Mouse (Mus musculus) embryonic facial prominence, embryonic 10.5 days (tissue): ENCODE data around the gene Pak4. TPM values are rescaled to one million over a fixed set of nuclear protein-coding genes. Genes with fewer than 3 reads are reported as not detected.
"Not testable (repeated sequence)": the region's sequence is repeated elsewhere in the genome, so short reads cannot be mapped to it uniquely, and the experiment has no call there.

Experiments used
- DNase-seq: peaks from one replicate; pipeline ENCODE4 v3.0.0-alpha.2; 2017; ENCODE audit warnings: low spot score
- H3K27ac ChIP-seq: fragments of 300-500 bp; sonication (generic); replicated peaks from 2 replicates; pipeline ENCODE4 v1.5.1; 2016; ENCODE audit warnings: mild to moderate bottlenecking
- H3K27me3 ChIP-seq: fragments of 300-500 bp; sonication (generic); replicated peaks from 2 replicates; pipeline ENCODE4 v1.6.1; 2016; ENCODE audit warnings: low read depth, mild to moderate bottlenecking; ENCODE audit not compliant: poor library complexity, severe bottlenecking
- H3K36me3 ChIP-seq: fragments of 300-500 bp; sonication (generic); replicated peaks from 2 replicates; pipeline ENCODE4 v1.6.1; 2016; ENCODE audit warnings: mild to moderate bottlenecking, moderate library complexity
- H3K4me1 ChIP-seq: fragments of 300-500 bp; sonication (generic); 2 replicates; pipeline ENCODE4 v1.6.1; 2016
- H3K4me3 ChIP-seq: fragments of 300-500 bp; sonication (generic); 2 replicates; pipeline ENCODE4 v1.5.1; 2016; ENCODE audit warnings: mild to moderate bottlenecking, moderate library complexity
- H3K9me3 ChIP-seq: fragments of 300-500 bp; sonication (generic); 2 replicates; pipeline ENCODE4 v1.6.1; 2016; ENCODE audit warnings: mild to moderate bottlenecking
- WGBS: fragments of 180-500 bp; shearing (Covaris S2); methylation state at CpG from one replicate; pipeline ENCODE4 v1.1.7; 2016; 5-methylcytosine and 5-hydroxymethylcytosine counted together
- polyA plus RNA-seq: library from polyadenylated mRNA; unstranded; fragments of >200 nt; fragmentation: Nextera tagmentation; extraction: Ambion mirVana; gene quantifications from 2 replicates; pipeline ENCODE4 v1.2.1, GENCODE M21; 2016

Pak4 gene
- 70.1 and 75.8 TPM in 2 replicates for polyA plus RNA-seq

DNA sequence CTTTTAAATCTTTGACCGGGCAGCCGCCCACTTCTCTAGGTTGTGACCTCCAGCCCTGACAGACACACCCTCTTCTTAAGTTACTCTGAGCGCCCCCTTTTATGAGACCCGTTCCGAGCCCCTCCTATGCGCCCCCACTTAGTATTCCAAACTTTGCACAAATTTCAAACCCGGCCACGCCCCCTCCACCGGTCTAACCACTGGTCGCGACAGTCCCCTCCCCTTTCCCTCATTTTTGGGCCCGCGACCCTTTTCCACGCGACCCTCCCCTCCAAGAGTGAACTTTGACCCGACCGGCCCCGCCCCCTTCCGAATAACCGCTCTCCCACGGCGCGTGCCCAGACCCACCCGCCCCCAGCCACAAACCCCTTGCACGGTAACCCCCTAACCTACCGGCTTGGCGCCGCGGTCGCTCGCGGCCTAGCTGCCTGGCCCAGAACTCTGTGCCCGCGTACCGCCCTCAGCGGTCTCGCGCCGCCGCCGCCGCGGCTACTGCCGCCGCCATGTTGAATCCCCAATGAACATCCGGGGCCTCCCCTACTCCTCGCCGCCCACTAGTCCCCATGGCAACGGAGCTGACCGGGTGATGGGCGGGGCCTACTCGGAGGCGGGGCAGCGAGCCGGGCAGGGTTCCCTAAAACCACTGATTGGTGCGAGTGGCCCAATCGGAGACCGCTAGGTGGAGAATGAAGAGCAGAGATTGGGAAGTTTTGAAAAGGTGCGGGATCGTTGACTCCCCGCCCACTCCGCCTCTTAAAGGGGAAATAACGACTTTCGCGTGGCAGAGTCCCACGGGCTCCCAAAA is at the start of gene Pak4, which contains the start of gene Samd4b:
Gene Pak4, minus strand, starts transcription at position 544 of the 805 bp plus-strand sequence.
Gene Samd4b, minus strand, starts transcription at position 503 of the 805 bp plus-strand sequence.
- no peaks in the 10 kb centered on the region for H3K27me3 ChIP-seq
- peak within 1 kb of the TSS; percentile 83 for H3K4me3 ChIP-seq
- no peaks in the 10 kb centered on the region for H3K9me3 ChIP-seq
- peak within 1 kb of the TSS; percentile 96 for H3K27ac ChIP-seq
- under 1% methylated on average over 66 of the region's 66 CpGs for WGBS
- peak; percentile 99 for DNase-seq
- H3K4me1 ChIP-seq = peaks cover 56% of the 10 kb centered on the region
- peaks cover 15% of the 10 kb centered on the region for H3K36me3 ChIP-seq

DNA sequence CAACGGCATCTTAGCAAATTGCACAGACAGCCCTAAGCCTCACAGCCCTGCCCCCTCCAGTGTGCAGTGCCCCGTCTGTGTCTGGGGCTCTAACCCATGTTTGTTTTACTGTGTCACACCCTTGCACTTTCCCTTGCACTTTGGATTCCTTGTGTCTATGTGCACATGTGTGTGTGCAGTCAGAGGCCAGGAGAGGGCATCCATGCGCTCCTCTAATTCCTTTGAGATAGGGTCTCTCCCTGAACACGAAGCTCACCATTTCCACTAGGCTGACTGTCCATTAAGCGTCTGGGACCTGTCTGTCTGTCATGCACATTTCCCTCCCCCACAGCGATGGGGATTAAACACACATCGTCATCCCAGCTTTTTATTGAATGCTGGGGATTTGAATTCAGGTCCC is 49.0 kb upstream of the Pak4 start:
- 58% methylated on average over 7 of the region's 7 CpGs for WGBS
- no peak for DNase-seq
- H3K4me1 ChIP-seq = no peaks in the 10 kb centered on the region
- H3K4me3 ChIP-seq = no peak overlapping the region
- H3K9me3 ChIP-seq = no peaks in the 10 kb centered on the region
- H3K27me3 ChIP-seq = no peaks in the 10 kb centered on the region
- no peak overlapping the region for H3K27ac ChIP-seq
- H3K36me3 ChIP-seq = no peaks in the 10 kb centered on the region

DNA sequence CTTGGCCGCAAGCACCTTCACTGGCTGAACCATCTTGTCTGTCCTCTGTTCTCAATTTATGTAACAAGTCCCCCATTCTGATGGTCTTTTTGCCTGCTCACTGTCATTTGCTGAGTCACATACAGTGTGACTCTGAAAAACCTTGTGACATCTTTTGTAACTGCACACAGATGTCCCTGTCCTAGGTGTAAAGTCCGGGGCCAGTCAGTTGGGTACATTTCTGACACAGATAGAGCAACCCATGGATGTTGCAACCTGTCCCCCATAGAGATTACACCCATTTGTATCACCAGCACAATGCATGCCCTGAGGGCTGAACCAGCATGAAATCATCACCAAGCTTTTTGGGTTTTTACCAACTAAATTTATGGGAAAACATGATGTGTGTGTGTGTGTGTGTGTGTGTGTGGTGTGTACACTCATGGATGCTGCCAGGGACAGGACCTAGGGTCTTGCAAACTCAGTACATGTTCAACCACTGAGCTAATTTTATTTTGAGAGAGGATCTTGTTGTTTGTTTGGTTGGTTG is 48.0 kb upstream of the Pak4 start:
- 87% methylated on average over 2 of the region's 2 CpGs for WGBS
- Histone ChIP-seq H3K9me3 (no peaks in the 10 kb centered on the region), H3K27ac (no peak overlapping the region), H3K27me3 (no peaks in the 10 kb centered on the region), H3K4me3 (no peak overlapping the region), H3K4me1 (0 out of 2 replicates have a peak, but pooled peaks cover 5% of the 10 kb centered on the region), H3K36me3 (no peaks in the 10 kb centered on the region)
- no peak for DNase-seq

DNA sequence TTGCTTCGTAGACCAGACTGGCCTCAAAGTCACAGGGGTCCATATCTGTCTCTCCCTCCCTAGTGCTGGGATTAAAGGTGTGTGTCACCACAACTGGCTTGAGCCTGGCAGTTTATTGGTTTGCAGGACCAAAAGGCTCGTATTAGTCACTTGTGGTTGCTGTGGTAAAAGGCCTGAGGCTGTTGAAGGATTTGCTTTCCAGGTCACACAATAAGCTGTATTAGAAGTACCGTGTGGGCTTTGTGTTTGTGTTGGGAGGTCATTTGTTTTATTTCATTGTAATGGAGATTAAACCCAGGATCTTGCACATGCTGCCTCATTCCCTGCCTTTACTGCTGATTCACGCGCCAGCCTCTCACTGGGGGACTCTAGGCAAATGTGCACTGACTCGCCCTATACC is 47.4 kb upstream of the Pak4 start:
- Histone ChIP-seq H3K9me3 (no peaks in the 10 kb centered on the region), H3K4me3 (no peak overlapping the region), H3K36me3 (no peaks in the 10 kb centered on the region), H3K27me3 (no peaks in the 10 kb centered on the region), H3K4me1 (0 out of 2 replicates have a peak, but pooled peaks cover 5% of the 10 kb centered on the region), H3K27ac (no peak overlapping the region)
- no peak for DNase-seq
- WGBS = 70% methylated on average over 6 of the region's 6 CpGs

DNA sequence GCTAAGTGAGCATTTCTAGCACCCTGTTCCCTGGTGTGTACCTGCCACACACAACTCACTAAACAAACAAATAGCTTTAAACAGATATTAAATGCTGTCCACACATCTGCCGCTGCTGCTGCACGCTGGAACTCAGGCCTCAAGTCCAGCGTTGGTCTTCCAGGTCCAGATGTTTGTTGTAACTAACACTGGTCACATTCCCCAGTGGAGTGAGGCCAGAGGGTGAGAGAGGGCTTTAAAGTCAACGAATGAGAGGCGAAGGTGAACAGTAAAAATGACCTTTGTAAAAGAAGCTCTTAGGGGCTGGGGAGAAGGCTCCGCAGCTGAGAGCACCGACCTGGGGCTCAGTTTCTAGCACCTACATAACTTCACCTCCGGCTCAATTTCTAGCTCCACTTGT is 43.6 kb upstream of the Pak4 start:
- H3K27me3 ChIP-seq = no peaks in the 10 kb centered on the region
- peaks cover 17% of the 10 kb centered on the region for H3K4me1 ChIP-seq
- no peak overlapping the region for H3K4me3 ChIP-seq
- no peak for DNase-seq
- no peaks in the 10 kb centered on the region for H3K36me3 ChIP-seq
- WGBS = 63% methylated on average over 8 of the region's 8 CpGs
- no peaks in the 10 kb centered on the region for H3K9me3 ChIP-seq
- no peak overlapping the region for H3K27ac ChIP-seq

DNA sequence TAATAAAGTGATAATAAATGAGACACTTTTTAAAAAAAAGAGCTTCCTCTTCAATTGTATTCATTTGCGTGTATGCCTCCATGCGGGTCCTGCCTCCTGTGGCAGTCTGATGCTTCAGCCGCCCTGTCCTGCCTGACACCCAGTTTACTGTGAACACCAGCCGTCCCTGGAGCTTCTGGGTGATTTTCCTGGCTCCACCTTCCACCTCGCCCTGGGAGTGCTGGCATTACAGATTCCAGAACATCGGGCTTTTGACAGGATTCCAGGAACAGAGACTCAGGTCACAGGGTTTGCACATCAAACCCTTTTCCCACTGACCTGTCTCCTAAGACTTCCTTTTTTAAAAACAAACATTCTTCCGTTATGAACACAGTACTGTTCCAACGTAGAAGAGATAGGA is 39.5 kb upstream of the Pak4 start:
- 24% methylated on average over 8 of the region's 8 CpGs for WGBS
- no peak for DNase-seq
- Histone ChIP-seq H3K36me3 (no peaks in the 10 kb centered on the region), H3K4me1 (peaks cover 17% of the 10 kb centered on the region), H3K9me3 (no peaks in the 10 kb centered on the region), H3K4me3 (no peak overlapping the region), H3K27me3 (peaks cover 7% of the 10 kb centered on the region), H3K27ac (no peak overlapping the region)

DNA sequence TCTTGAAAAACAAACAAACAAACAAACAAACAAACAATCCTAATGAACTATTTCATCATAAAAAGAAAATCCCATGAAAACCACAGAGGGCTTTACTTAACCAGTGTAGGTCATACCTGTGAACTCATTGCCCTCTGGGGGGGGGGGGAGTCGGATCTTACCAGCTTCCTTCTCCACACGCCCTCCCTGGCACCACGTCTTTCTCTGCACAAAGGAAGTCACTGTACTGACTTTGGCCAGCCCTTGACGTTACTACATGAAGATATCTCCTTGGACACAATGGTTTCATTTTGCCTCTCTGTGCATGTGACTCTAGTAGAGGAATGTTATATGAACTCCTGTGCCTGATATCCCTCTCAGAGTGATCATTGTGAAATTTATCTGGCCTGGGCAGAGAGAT is 36.1 kb upstream of the Pak4 start:
- no peak for DNase-seq
- Histone ChIP-seq H3K9me3 (no peaks in the 10 kb centered on the region), H3K4me1 (peaks cover 27% of the 10 kb centered on the region), H3K27ac (no peak overlapping the region), H3K36me3 (no peaks in the 10 kb centered on the region), H3K4me3 (no peak overlapping the region), H3K27me3 (peaks cover 40% of the 10 kb centered on the region)
- WGBS = 56% methylated on average over 4 of the region's 4 CpGs

DNA sequence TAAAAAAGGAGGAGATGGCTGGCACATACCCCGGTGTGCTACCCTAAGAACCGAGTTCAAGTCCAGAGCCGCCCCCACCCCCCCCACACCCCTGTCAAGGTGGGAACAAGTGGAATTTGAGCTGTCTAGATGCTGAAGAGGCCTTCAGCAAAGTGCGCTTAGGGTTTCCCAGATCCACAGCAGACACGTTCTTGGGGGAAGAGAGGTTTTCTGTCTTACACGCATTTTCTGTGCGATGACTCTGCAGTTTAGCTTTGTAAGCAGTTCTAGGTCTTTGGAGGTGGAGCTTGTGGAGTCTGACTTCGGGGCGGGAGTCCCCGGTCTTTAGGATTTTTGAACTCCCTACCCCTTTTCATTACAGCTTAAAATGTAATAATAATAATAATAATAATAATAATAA is 33.1 kb upstream of the Pak4 start, which contains the start of gene Acp7:
Gene Acp7, minus strand, starts transcription at position 260 of the 400 bp plus-strand sequence.
- no peak for DNase-seq
- Histone ChIP-seq H3K36me3 (no peaks in the 10 kb centered on the region), H3K9me3 (no peaks in the 10 kb centered on the region), H3K27me3 (peaks cover 54% of the 10 kb centered on the region), H3K27ac (no peak within 1 kb of the TSS), H3K4me3 (peak within 1 kb of the TSS; percentile 48), H3K4me1 (peaks cover 15% of the 10 kb centered on the region)
- WGBS = 24% methylated on average over 10 of the region's 10 CpGs

DNA sequence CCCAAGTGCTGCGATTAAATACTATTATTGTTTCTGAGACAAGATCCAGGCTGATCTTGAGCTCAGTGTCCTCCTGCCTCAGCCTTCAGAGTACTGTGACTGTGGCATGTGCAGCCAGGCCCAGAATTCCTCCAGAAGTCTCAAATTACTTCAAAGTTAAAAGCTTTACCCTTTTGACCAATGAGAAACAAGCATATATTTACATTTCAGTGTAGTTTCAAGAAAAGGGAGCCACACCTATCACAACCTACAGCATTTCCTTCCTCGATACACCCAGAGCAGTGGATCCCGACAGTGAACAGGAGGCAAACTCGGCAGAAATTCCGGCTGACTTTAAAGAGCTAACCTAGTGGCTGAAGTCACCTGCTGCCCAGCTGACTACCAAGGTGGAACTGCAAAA is 26.8 kb upstream of the Pak4 start:
- Histone ChIP-seq H3K4me1 (peaks cover 2% of the 10 kb centered on the region), H3K27ac (no peak overlapping the region), H3K9me3 (0 out of 2 replicates have a peak, but pooled peaks cover 3% of the 10 kb centered on the region), H3K27me3 (peaks cover 24% of the 10 kb centered on the region), H3K36me3 (no peaks in the 10 kb centered on the region), H3K4me3 (no peak overlapping the region)
- no peak for DNase-seq
- WGBS = 80% methylated on average over 5 of the region's 5 CpGs

DNA sequence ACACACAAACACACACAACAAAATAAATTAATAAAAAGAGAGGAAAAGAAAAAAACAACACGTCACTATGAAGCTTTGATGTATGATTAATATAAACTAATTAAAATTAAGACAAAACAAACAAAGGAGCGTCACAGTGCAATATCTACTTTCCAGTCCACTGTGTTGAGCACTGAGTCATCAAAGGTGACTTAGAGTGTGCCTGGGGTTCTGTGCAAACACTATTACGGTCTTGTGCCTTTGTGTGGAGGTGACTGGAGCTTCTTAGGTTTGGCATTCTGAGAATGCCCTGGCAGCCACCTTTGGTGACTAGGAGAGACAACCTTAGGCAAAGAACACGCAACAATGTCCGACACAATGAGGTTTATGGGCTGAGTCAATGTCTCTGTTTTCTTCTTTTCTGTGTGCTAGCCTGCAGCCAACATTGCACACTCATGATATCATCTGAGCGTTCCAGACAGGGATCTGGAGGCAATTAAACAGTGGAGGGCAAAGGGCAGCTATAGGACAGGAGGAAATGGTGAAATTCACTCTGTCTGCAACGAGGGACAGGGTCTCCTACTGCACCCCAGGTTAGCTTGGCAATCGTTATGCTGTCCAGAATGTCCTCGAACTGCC is 21.2 kb upstream of the Pak4 start:
- H3K9me3 ChIP-seq = 0 out of 2 replicates have a peak, but pooled peaks cover 3% of the 10 kb centered on the region
- H3K4me3 ChIP-seq = no peak overlapping the region
- peaks cover 7% of the 10 kb centered on the region for H3K4me1 ChIP-seq
- peak; percentile 56 for DNase-seq
- 0 out of 2 replicates have a peak, but pooled peaks cover 4% of the 10 kb centered on the region for H3K27me3 ChIP-seq
- no peaks in the 10 kb centered on the region for H3K36me3 ChIP-seq
- 44% methylated on average over 9 of the region's 9 CpGs for WGBS
- peak overlapping the region; percentile 72; the same call in 1 of the 2 replicates for H3K27ac ChIP-seq

DNA sequence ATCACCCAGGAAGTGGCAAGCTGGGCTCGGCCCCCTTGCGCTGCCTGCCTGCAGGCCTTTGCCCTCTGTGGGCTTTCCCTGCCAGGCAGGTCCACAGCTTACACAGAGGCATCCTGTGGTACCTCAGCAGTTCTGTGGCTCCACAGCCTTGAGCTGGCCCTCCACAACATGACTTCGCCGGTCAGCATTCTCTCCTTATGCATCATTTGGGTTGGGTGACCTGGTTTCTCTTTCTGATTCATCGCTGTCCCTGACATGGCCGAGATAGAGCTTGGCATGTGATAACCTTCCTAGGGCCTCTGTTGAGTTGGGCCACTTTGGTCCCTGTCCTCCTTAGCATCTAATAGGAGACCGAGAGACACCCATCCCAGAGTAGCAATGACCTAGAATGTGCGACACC is 8.0 kb upstream of the Pak4 start:
- 92% methylated on average over 8 of the region's 8 CpGs for WGBS

DNA sequence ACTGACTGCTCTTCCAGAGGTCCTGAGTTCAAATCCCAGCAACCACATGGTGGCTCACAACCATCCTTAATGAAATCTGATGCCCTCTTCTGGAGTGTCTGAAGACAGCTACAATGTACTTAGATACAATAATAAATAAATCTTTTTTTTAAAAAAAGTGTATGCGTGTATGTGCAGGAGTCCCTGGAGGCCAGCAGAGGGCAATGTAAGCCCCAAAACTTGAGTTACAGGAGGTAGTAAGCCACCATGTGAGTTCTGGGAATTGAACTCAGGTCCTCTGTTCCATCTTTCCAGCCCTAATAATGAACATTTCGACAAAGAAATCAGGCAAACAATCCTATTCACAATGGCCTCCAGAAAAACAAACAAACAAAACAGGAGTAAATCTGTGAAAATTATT is 5.8 kb upstream of the Pak4 start:
- not testable (repeated sequence) for H3K36me3 ChIP-seq, H3K4me1 ChIP-seq, H3K4me3 ChIP-seq, H3K27me3 ChIP-seq, DNase-seq, H3K9me3 ChIP-seq, H3K27ac ChIP-seq
- 77% methylated on average over 2 of the region's 2 CpGs for WGBS

More for the DNA sequence above, 8.0 kb upstream of the Pak4 start:
- H3K4me3 ChIP-seq = no peak overlapping the region
- H3K36me3 ChIP-seq = no peaks in the 10 kb centered on the region
- H3K4me1 ChIP-seq = peaks cover 2% of the 10 kb centered on the region; the same call in 1 of the 2 replicates
- DNase-seq = no peak
- no peaks in the 10 kb centered on the region for H3K9me3 ChIP-seq
- H3K27me3 ChIP-seq = no peaks in the 10 kb centered on the region
- H3K27ac ChIP-seq = no peak overlapping the region
